Mouse (Mus musculus) myocyte (in vitro differentiated cells): Measurements from ENCODE around the gene Gm20388.

Experiments
- CEBPB ChIP-seq: IDR thresholded peaks from 2 replicates; pipeline ENCODE4 v1.6.1; 2011; ENCODE audit warnings: mild to moderate bottlenecking, moderate library complexity; ENCODE audit not compliant: poor library complexity, insufficient read depth, severe bottlenecking
- E2F4 ChIP-seq: IDR thresholded peaks from one replicate; pipeline ENCODE4 v1.6.1; 2011; ENCODE audit warnings: mild to moderate bottlenecking, control low read depth, moderate library complexity; ENCODE audit not compliant: insufficient read depth
- MAX ChIP-seq: IDR thresholded peaks from one replicate; pipeline ENCODE4 v1.6.1; 2011; ENCODE audit warnings: low read depth, mild to moderate bottlenecking, control low read depth
- MYOD1 ChIP-seq, 3 experiments: IDR thresholded peaks; one replicate each; pipeline ENCODE4 v1.6.1; 2011; ENCODE audit warnings: control low read depth in 2 of 3, low read depth in 2 of 3, mild to moderate bottlenecking in 2 of 3, moderate library complexity in 1 of 3; ENCODE audit not compliant: insufficient read length in 2 of 3, control insufficient read depth in 1 of 3
- POLR2A ChIP-seq: IDR thresholded peaks from one replicate; pipeline ENCODE4 v1.6.1; 2011; ENCODE audit warnings: low read depth, mild to moderate bottlenecking, control low read depth, moderate library complexity; ENCODE audit not compliant: insufficient read length
- POLR2AphosphoS2 ChIP-seq: IDR thresholded peaks from one replicate; pipeline ENCODE4 v1.6.1; 2011; ENCODE audit warnings: low read depth, control low read depth; ENCODE audit not compliant: insufficient read length
- REST ChIP-seq: IDR thresholded peaks from one replicate; pipeline ENCODE4 v1.6.1; 2011; ENCODE audit warnings: mild to moderate bottlenecking, control low read depth, moderate library complexity; ENCODE audit not compliant: insufficient read depth, insufficient read length
- SRF ChIP-seq: IDR thresholded peaks from one replicate; pipeline ENCODE4 v1.6.1; 2011; ENCODE audit warnings: low read depth; ENCODE audit not compliant: control insufficient read depth, insufficient read length
- TCF12 ChIP-seq: IDR thresholded peaks from one replicate; pipeline ENCODE4 v1.6.1; 2011; ENCODE audit warnings: mild to moderate bottlenecking, control low read depth; ENCODE audit not compliant: poor library complexity, insufficient read depth, severe bottlenecking
- TCF3 ChIP-seq: IDR thresholded peaks from one replicate; pipeline ENCODE4 v1.6.1; 2011; ENCODE audit warnings: low read depth, control low read depth; ENCODE audit not compliant: insufficient read length
- USF1 ChIP-seq: IDR thresholded peaks from one replicate; pipeline ENCODE4 v1.6.1; 2011; ENCODE audit warnings: low read depth, mild to moderate bottlenecking, control low read depth, moderate library complexity

DNA sequence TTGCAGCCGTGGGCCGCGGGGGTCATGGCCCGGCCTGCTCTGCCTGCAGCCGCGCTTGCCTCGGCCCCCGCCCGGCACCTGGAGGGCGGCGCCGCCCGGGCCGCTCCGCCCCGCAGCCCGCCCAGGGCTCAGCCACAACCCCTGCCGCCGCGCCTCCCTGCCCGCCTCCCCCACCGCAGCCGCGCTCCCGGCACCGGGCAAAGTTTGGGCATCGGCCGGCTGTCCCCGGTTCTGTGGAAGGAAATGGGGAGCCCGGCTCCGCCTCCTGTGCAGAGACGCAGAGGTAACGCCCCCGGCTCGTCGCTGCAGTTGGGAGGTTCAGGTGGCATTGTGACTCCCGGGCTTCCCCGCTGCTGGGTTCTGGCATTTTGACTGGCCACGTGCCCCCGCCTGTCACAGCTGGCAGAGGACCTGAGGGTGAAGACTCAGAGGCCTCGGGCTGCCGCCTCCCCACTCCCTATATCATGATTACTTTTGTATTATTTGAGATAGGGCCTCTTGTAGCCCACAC is 723.7 kb downstream of the Gm20388 start:
- TF ChIP-seq POLR2AphosphoS2, result no peak
- peak; percentile 39 for TF ChIP-seq POLR2A
- TF ChIP-seq SRF, result no peak
- no peak for TF ChIP-seq MAX
- TF ChIP-seq E2F4, result no peak
- peak; percentile 52 for TF ChIP-seq USF1
- no peak for TF ChIP-seq REST
- no peak for TF ChIP-seq TCF12
- peak in 1 of 3 experiments; percentile 12 for TF ChIP-seq MYOD1 (IDR thresholded peaks at IDR 0.05; ENCODE audit: control insufficient read depth in 1 of 3, insufficient read length in 2 of 3, low read depth in 2 of 3)
- no peak for TF ChIP-seq TCF3
- TF ChIP-seq CEBPB, result no peak
